Mouse (Mus musculus) heart, embryonic 16.5 days (tissue): Measurements from ENCODE around the gene Zfp574. TPM values are rescaled to one million over a fixed set of nuclear protein-coding genes. Genes with fewer than 3 reads are reported as not detected.

Source experiments
- ATAC-seq: fragments of 200-750 bp; cut with Nextera tagmentation; replicated peaks from 2 replicates; pipeline ENCODE4 v1.8.0; 2017; ENCODE audit warnings: moderate number of reproducible peaks; ENCODE audit not compliant: insufficient read depth, low FRiP score; ENCODE audit errors: extremely low read depth
- H3K27ac ChIP-seq: fragments of 300-500 bp; sonication (generic); 2 replicates; pipeline ENCODE4 v1.5.1; 2014; ENCODE audit warnings: mild to moderate bottlenecking, low read length, control low read depth, moderate library complexity
- H3K27me3 ChIP-seq: fragments of 300-500 bp; sonication (generic); 2 replicates; pipeline ENCODE4 v1.6.1; 2014; ENCODE audit warnings: low read length, mixed read lengths; ENCODE audit not compliant: control insufficient read depth, insufficient read depth
- H3K36me3 ChIP-seq: fragments of 300-500 bp; sonication (generic); 2 replicates; pipeline ENCODE4 v1.6.1; 2014; ENCODE audit not compliant: control insufficient read depth, insufficient read depth
- H3K4me1 ChIP-seq: fragments of 300-500 bp; sonication (generic); 2 replicates; pipeline ENCODE4 v1.6.1; 2014; ENCODE audit warnings: low read length, mixed read lengths; ENCODE audit not compliant: control insufficient read depth, insufficient read depth
- H3K4me2 ChIP-seq: fragments of 300-500 bp; sonication (generic); 2 replicates; pipeline ENCODE4 v1.6.1; 2014; ENCODE audit warnings: low read depth, mild to moderate bottlenecking, control low read depth, low read length
- H3K4me3 ChIP-seq: fragments of 300-500 bp; sonication (generic); 2 replicates; pipeline ENCODE4 v1.5.1; 2014; ENCODE audit warnings: mild to moderate bottlenecking, control low read depth, low read length
- H3K9ac ChIP-seq: fragments of 300-500 bp; sonication (generic); 2 replicates; pipeline ENCODE4 v1.6.1; 2014; ENCODE audit warnings: low read length, control low read depth
- H3K9me3 ChIP-seq: fragments of 300-500 bp; sonication (generic); replicated peaks from 2 replicates; pipeline ENCODE4 v1.6.1; 2016; ENCODE audit warnings: low read length; ENCODE audit not compliant: control insufficient read depth
- WGBS: fragments of 180-500 bp; shearing (Covaris S2); extraction: QIAGEN DNeasy Blood & Tissue Kit; methylation state at CpG from one replicate; pipeline ENCODE4 v1.1.7; 2014; 5-methylcytosine and 5-hydroxymethylcytosine counted together
- polyA plus RNA-seq: library from polyadenylated mRNA; unstranded; fragments of >200 nt; fragmentation: Nextera tagmentation; extraction: Ambion mirVana; gene quantifications from 2 replicates; pipeline ENCODE4 v1.2.1, GENCODE M21; 2015

The Zfp574 gene
- polyA plus RNA-seq, result 19.6 and 19.7 TPM in 2 replicates

GRCm38 (mm10) chr7:25071979-25072715, at the start of gene Zfp574, which contains the start of gene Grik5:
Gene Zfp574 (plus strand): TSS chr7:25072567.
Gene Grik5 (minus strand): TSS chr7:25072346.
- WGBS, result under 1% methylated on average over 28 of the region's 28 CpGs
- Histone ChIP-seq H3K9ac (peak within 1 kb of the TSS; percentile 85), H3K4me3 (peak within 1 kb of the TSS; percentile 68), H3K36me3 (peaks cover 11% of the 10 kb centered on the region; the same call in 1 of the 2 replicates), H3K9me3 (no peaks in the 10 kb centered on the region), H3K27ac (peak within 1 kb of the TSS; percentile 75), H3K4me1 (peaks cover 20% of the 10 kb centered on the region), H3K27me3 (no peaks in the 10 kb centered on the region), H3K4me2 (peak within 1 kb of the TSS; percentile 95)
- no peak for ATAC-seq

- WGBS, result 58% methylated on average over 10 of the region's 10 CpGs
- H3K4me3 ChIP-seq, result no peak overlapping the region
- peaks cover 5% of the 10 kb centered on the region; the same call in 1 of the 2 replicates for H3K36me3 ChIP-seq
- no peaks in the 10 kb centered on the region for H3K27me3 ChIP-seq
- no peaks in the 10 kb centered on the region for H3K9me3 ChIP-seq
- no peak overlapping the region for H3K9ac ChIP-seq
- H3K4me2 ChIP-seq, result no peak overlapping the region
- 0 out of 2 replicates have a peak, but pooled peaks cover 3% of the 10 kb centered on the region for H3K4me1 ChIP-seq
- H3K27ac ChIP-seq, result no peak overlapping the region
- ATAC-seq, result no peak
Measured at GRCm38 (mm10) chr7:25025855-25026439, 46.4 kb upstream of the Zfp574 start.

GRCm38 (mm10) chr7:25026452-25026851, 45.9 kb upstream of the Zfp574 start:
- Histone ChIP-seq H3K9ac (no peak overlapping the region), H3K4me3 (no peak overlapping the region), H3K27me3 (no peaks in the 10 kb centered on the region), H3K9me3 (no peaks in the 10 kb centered on the region), H3K36me3 (peaks cover 5% of the 10 kb centered on the region; the same call in 1 of the 2 replicates), H3K27ac (no peak overlapping the region), H3K4me1 (0 out of 2 replicates have a peak, but pooled peaks cover 3% of the 10 kb centered on the region), H3K4me2 (no peak overlapping the region)
- no peak for ATAC-seq
- WGBS, result 33% methylated on average over 7 of the region's 7 CpGs

- Histone ChIP-seq H3K4me2 (no peak overlapping the region), H3K9ac (no peak overlapping the region), H3K4me1 (0 out of 2 replicates have a peak, but pooled peaks cover 4% of the 10 kb centered on the region), H3K27ac (no peak overlapping the region), H3K36me3 (no peaks in the 10 kb centered on the region; the same call in 1 of the 2 replicates), H3K4me3 (no peak overlapping the region), H3K27me3 (no peaks in the 10 kb centered on the region), H3K9me3 (no peaks in the 10 kb centered on the region)
- ATAC-seq, result 0 out of 2 replicates have a peak, but pooled peaks have one; percentile 41
- 32% methylated on average over 5 of the region's 5 CpGs for WGBS
Measured at GRCm38 (mm10) chr7:25030032-25030753, 42.2 kb upstream of the Zfp574 start.

- no peak for ATAC-seq
- peaks cover 5% of the 10 kb centered on the region for H3K36me3 ChIP-seq
- WGBS, result 80% methylated on average over 3 of the region's 3 CpGs
Measured at GRCm38 (mm10) chr7:25031528-25031927, 40.8 kb upstream of the Zfp574 start.

GRCm38 (mm10) chr7:25034796-25035195, 37.6 kb upstream of the Zfp574 start:
- Histone ChIP-seq H3K27ac (no peak overlapping the region), H3K4me2 (no peak overlapping the region), H3K9me3 (no peaks in the 10 kb centered on the region), H3K9ac (no peak overlapping the region), H3K36me3 (peaks cover 5% of the 10 kb centered on the region), H3K27me3 (no peaks in the 10 kb centered on the region), H3K4me3 (no peak overlapping the region), H3K4me1 (0 out of 2 replicates have a peak, but pooled peaks cover 4% of the 10 kb centered on the region)
- no peak for ATAC-seq
- WGBS, result 92% methylated on average over 4 of the region's 4 CpGs

More at GRCm38 (mm10) chr7:25031528-25031927, 40.8 kb upstream of the Zfp574 start:
- Histone ChIP-seq H3K4me1 (0 out of 2 replicates have a peak, but pooled peaks cover 4% of the 10 kb centered on the region), H3K27ac (no peak overlapping the region), H3K9me3 (no peaks in the 10 kb centered on the region), H3K4me2 (no peak overlapping the region), H3K4me3 (no peak overlapping the region), H3K9ac (no peak overlapping the region), H3K27me3 (no peaks in the 10 kb centered on the region)

- H3K36me3 ChIP-seq, result peaks cover 5% of the 10 kb centered on the region
- no peak overlapping the region for H3K4me2 ChIP-seq
- no peak for ATAC-seq
- 50% methylated on average over 7 of the region's 7 CpGs for WGBS
- no peak overlapping the region for H3K9ac ChIP-seq
- H3K4me1 ChIP-seq, result 0 out of 2 replicates have a peak, but pooled peaks cover 4% of the 10 kb centered on the region
- H3K27ac ChIP-seq, result no peak overlapping the region
- H3K9me3 ChIP-seq, result no peaks in the 10 kb centered on the region
- no peak overlapping the region for H3K4me3 ChIP-seq
- no peaks in the 10 kb centered on the region for H3K27me3 ChIP-seq
Measured at GRCm38 (mm10) chr7:25035916-25036315, 36.5 kb upstream of the Zfp574 start.

- no peaks in the 10 kb centered on the region for H3K4me1 ChIP-seq
- H3K4me2 ChIP-seq, result no peak overlapping the region
- H3K27me3 ChIP-seq, result no peaks in the 10 kb centered on the region
- 86% methylated on average over 12 of the region's 12 CpGs for WGBS
- H3K4me3 ChIP-seq, result no peak overlapping the region
- no peak overlapping the region for H3K9ac ChIP-seq
- no peak overlapping the region for H3K27ac ChIP-seq
- no peaks in the 10 kb centered on the region for H3K9me3 ChIP-seq
- H3K36me3 ChIP-seq, result no peaks in the 10 kb centered on the region
- ATAC-seq, result no peak
Measured at GRCm38 (mm10) chr7:25041921-25042320, 30.4 kb upstream of the Zfp574 start.
